Mouse (Mus musculus): ENCODE data around the gene Lef1.

DNA sequence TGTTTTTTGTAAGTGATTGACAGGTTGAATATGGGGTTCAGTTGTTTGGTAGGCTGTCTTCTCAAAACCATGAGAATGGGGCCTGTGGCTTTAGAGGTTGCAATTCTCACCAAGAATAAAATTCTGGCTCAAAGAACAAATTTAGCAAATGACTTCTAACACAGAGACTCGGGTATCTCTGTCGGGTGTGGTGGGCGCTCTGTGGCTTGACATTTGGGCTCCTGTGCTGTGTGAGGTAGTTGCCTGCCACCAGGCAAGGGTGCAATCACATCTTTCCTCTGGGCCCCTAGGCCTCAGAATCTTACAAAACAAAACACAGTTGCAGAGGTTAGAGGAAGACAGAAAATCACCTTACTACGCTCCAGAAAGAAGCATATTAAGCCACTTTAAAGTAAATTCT lies 43.6 kb downstream of the Lef1 start:
- no peak for TF ChIP-seq CTCF (IDR thresholded peaks at IDR 0.05; ENCODE audit: low read depth)
- no peak for TF ChIP-seq EP300 (IDR thresholded peaks at IDR 0.05; ENCODE audit: low read depth)

All from liver, embryonic 14.5 days (tissue).